Mouse (Mus musculus) ES-E14 (cell line): ENCODE results near the gene Bmp8a. TPM values are rescaled to one million over a fixed set of nuclear protein-coding genes. Genes with fewer than 3 reads are reported as not detected.
A peak's percentile ranks its signal among the peaks of the same experiment; 100 is the strongest.

ENCODE experiments used
- DNase-seq: peaks from one replicate; pipeline ENCODE4 v3.0.0-alpha.2; 2013; ENCODE audit warnings: low read depth, low spot score
- H3K27ac ChIP-seq: 2 replicates; pipeline ENCODE4 v1.5.1; 2012; ENCODE audit warnings: low read depth, mild to moderate bottlenecking, low read length, moderate library complexity, mixed read lengths; ENCODE audit not compliant: poor library complexity, insufficient read depth, severe bottlenecking
- H3K36me3 ChIP-seq: 2 replicates; pipeline ENCODE4 v1.6.1; 2012; ENCODE audit warnings: mild to moderate bottlenecking, low read length, moderate library complexity, mixed read lengths; ENCODE audit not compliant: control insufficient read depth, poor library complexity, insufficient read depth, severe bottlenecking
- H3K4me1 ChIP-seq, 2 experiments: fragments of 150-350 bp in 1 of 2; sonication (generic) in 1 of 2; 2 replicates each; pipeline ENCODE4 v1.6.1; 2012; ENCODE audit warnings: low read length in 2 of 2, mild to moderate bottlenecking in 1 of 2, mixed read lengths in 1 of 2; ENCODE audit not compliant: control insufficient read depth in 2 of 2, insufficient read depth in 2 of 2, poor library complexity in 1 of 2
- H3K4me3 ChIP-seq, 2 experiments: fragments of 150-350 bp in 1 of 2; sonication (generic) in 1 of 2; 2 replicates each; pipeline ENCODE4 v1.5.1; 2012; ENCODE audit warnings: low read length in 2 of 2, low read depth in 1 of 2, mild to moderate bottlenecking in 1 of 2, mixed read lengths in 1 of 2; ENCODE audit not compliant: insufficient read depth in 1 of 2, poor library complexity in 1 of 2, severe bottlenecking in 1 of 2
- H3K9ac ChIP-seq: 2 replicates; pipeline ENCODE4 v1.6.1; 2012; ENCODE audit warnings: low read depth, mild to moderate bottlenecking, low read length, mixed read lengths; ENCODE audit not compliant: poor library complexity, insufficient read depth, severe bottlenecking
- H3K9me3 ChIP-seq: fragments of 150-350 bp; sonication (generic); 2 replicates; pipeline ENCODE4 v1.6.1; 2012; ENCODE audit warnings: low read depth, mild to moderate bottlenecking, low read length; ENCODE audit not compliant: control insufficient read depth, insufficient read depth
- CHD2 ChIP-seq: IDR thresholded peaks from 2 replicates; pipeline ENCODE4 v1.6.1; 2014; ENCODE audit warnings: mild to moderate bottlenecking, low read depth, low read length, inconsistent platforms
- HCFC1 ChIP-seq: IDR thresholded peaks from 2 replicates; pipeline ENCODE4 v1.6.1; 2012; ENCODE audit warnings: low read length, inconsistent platforms, borderline replicate concordance; ENCODE audit not compliant: insufficient read depth
- MAFK ChIP-seq: IDR thresholded peaks from 2 replicates; pipeline ENCODE4 v1.6.1; 2014; ENCODE audit warnings: mild to moderate bottlenecking, low read depth, low read length, inconsistent platforms; ENCODE audit not compliant: insufficient read depth
- ZC3H11A ChIP-seq: IDR thresholded peaks from 2 replicates; pipeline ENCODE4 v1.6.1; 2012; ENCODE audit warnings: low read depth, mild to moderate bottlenecking, inconsistent platforms, low read length, borderline replicate concordance
- ZNF384 ChIP-seq: IDR thresholded peaks from 2 replicates; pipeline ENCODE4 v1.6.1; 2012; ENCODE audit warnings: low read depth, low read length, inconsistent platforms
- in situ Hi-C, 2 experiments: fragments of 600-800 bp; cut with MboI; formaldehyde crosslinking; loops; one replicate each; pipeline ENCODE4 v1.15.1; 2025; ENCODE audit warnings: low sequenced_read_pairs in 2 of 2, inconsistent platforms in 1 of 2; ENCODE audit not compliant: unreplicated experiment in 2 of 2
- total RNA-seq: library from RNA; depleted of rRNA; stranded (reverse); fragments of 300-350 nt; gene quantifications from 2 replicates; pipeline ENCODE4 v1.2.3, GENCODE M21; 2012

Gene Bmp8a
- total RNA-seq, 1 experiment, result 7.1 TPM

DNA sequence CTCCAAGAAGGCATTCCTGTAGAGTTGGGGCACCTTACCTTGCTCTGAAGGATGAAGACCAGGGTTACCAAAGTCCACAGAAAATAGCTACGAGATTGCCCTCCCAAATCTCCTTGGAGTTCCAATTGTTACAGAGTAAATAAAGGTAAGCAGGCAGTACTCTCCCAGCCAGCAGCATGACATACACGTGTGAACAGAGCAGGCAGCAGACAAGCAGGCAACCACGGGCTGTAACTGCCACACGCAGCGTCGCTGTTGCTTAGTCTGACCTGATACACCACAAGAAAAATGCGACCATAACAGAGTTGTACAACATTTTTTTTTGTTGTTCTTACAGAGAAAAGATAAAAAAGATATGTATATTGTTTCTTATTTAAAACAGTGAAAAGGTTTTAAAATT, 15.6 kb upstream of the Bmp8a start:
- DNase-seq, result no peak
- H3K4me1 ChIP-seq, result no peaks in the 10 kb centered on the region
- no peak overlapping the region for H3K4me3 ChIP-seq
- in situ Hi-C loops, result no loop called here
- H3K9me3 ChIP-seq, result no peaks in the 10 kb centered on the region
- TF ChIP-seq MAFK (no peak), CHD2 (no peak), ZNF384 (no peak), HCFC1 (no peak), ZC3H11A (no peak)
- no peak overlapping the region for H3K27ac ChIP-seq
- H3K9ac ChIP-seq, result no peak overlapping the region
- H3K36me3 ChIP-seq, result peaks cover 20% of the 10 kb centered on the region

- in situ Hi-C loops, result no loop called here
- H3K4me1 ChIP-seq, result no peaks in the 10 kb centered on the region
- H3K36me3 ChIP-seq, result peaks cover 34% of the 10 kb centered on the region
- no peak overlapping the region for H3K4me3 ChIP-seq
- H3K9ac ChIP-seq, result no peak overlapping the region
- DNase-seq, result no peak
- H3K27ac ChIP-seq, result no peak overlapping the region
- TF ChIP-seq CHD2, result no peak
- no peak for TF ChIP-seq ZC3H11A
- no peak for TF ChIP-seq ZNF384
- no peak for TF ChIP-seq HCFC1
- TF ChIP-seq MAFK, result no peak
- H3K9me3 ChIP-seq, result no peaks in the 10 kb centered on the region
These were observed 12.9 kb upstream of the Bmp8a start for GRCm38 (mm10) chr4:123355941-123356340.

- in situ Hi-C loops, result no loop called here
- TF ChIP-seq HCFC1 (no peak), CHD2 (no peak), ZNF384 (no peak), ZC3H11A (no peak), MAFK (no peak)
- Histone ChIP-seq H3K36me3 (peaks cover 32% of the 10 kb centered on the region), H3K27ac (no peak overlapping the region), H3K4me3 (no peak overlapping the region), H3K4me1 (no peaks in the 10 kb centered on the region), H3K9ac (no peak overlapping the region), H3K9me3 (no peaks in the 10 kb centered on the region)
- DNase-seq, result no peak
These were observed 10.3 kb upstream of the Bmp8a start for GRCm38 (mm10) chr4:123353271-123353877.

DNA sequence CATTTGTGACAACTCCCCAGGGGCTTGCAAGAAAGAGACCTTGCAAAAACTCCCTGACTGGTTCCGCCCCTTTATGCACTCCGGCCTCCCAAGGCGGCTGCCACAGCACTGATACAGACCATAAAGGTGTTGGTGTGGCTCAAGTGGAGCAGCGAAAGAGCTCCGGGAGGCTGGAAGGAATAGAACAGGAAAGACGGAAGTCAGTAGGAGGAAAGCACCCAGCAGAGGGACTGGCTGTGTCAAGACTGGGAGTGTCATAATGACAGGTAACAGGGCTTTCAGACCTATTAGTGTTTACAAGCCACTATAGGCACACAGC, 378 bp upstream of the Bmp8a start:
- 0 out of 2 replicates have a peak overlapping the region, but pooled peaks have one; percentile 14 for H3K27ac ChIP-seq
- no peaks in the 10 kb centered on the region for H3K36me3 ChIP-seq
- peaks cover 0 to 8% of the 10 kb centered on the region in 2 experiments; a peak in 2 of 4 replicates for H3K4me1 ChIP-seq
- in situ Hi-C loops, result no loop called here
- TF ChIP-seq MAFK, result no peak
- TF ChIP-seq ZC3H11A, result no peak
- no peak for TF ChIP-seq ZNF384
- TF ChIP-seq CHD2, result no peak
- TF ChIP-seq HCFC1, result no peak
- peak; percentile 47 for DNase-seq
- no peaks in the 10 kb centered on the region for H3K9me3 ChIP-seq
- no peak overlapping the region for H3K9ac ChIP-seq
- peak overlapping the region; percentile 84 for H3K4me3 ChIP-seq

- Histone ChIP-seq H3K36me3 (no peaks in the 10 kb centered on the region), H3K4me3 (peak overlapping the region; percentile 84), H3K27ac (no peak overlapping the region), H3K9ac (peak overlapping the region; percentile 57), H3K9me3 (no peaks in the 10 kb centered on the region), H3K4me1 (peaks cover 0 to 8% of the 10 kb centered on the region in 2 experiments; a peak in 2 of 4 replicates)
- in situ Hi-C loops, result no loop called here
- DNase-seq, result no peak
- no peak for TF ChIP-seq MAFK
- TF ChIP-seq ZNF384, result no peak
- TF ChIP-seq ZC3H11A, result no peak
- TF ChIP-seq HCFC1, result no peak
- TF ChIP-seq CHD2, result no peak
These were observed 886 bp downstream of the Bmp8a start for GRCm38 (mm10) chr4:123342091-123342641.
